Mouse (Mus musculus): ENCODE results near the gene Best1.

DNA sequence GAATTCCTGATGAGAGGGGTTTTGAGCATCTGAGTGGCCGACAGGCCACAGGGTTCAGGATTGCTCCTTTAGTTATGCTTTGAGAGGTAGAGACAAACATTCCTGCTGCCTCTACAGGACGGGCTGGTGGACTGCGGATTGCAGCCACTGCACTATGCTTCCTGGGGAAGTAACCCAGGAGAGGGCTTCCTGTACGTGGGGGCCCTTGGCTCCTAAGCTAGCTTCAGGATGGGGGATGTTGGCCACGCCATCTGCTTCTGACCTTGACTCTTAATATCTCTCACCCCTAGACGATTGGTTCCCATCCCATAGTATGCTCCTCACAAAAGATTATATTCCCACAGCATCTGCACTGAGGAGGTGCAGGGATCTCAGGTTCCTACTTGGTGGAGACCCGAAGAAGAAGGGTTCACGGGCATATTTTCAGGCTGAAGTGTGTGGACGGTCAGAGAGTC is 21.9 kb upstream of the Best1 start:
- TF ChIP-seq CTCF (IDR thresholded peaks at IDR 0.05; ENCODE audit: borderline replicate concordance, extremely low read depth, insufficient read depth, insufficient read length) (no peak), POLR2A (IDR thresholded peaks at IDR 0.05; ENCODE audit: borderline replicate concordance, extremely low read depth, insufficient read depth, insufficient read length, poor library complexity, severe bottlenecking) (no peak)
